Mouse (Mus musculus): ENCODE data around the gene Pdp2.

- TF ChIP-seq MYOG (IDR thresholded peaks at IDR 0.05; ENCODE audit: control insufficient read depth in 1 of 3, insufficient read depth in 1 of 3, insufficient read length in 2 of 3, low read depth in 2 of 3) (peak in 2 of 3 experiments; percentile 56 to 66), POLR2AphosphoS2 (IDR thresholded peaks at IDR 0.05; ENCODE audit: insufficient read length, low read depth) (no peak), TCF12 (IDR thresholded peaks at IDR 0.05; ENCODE audit: insufficient read depth, poor library complexity, severe bottlenecking) (no peak), POLR2A (IDR thresholded peaks at IDR 0.05; ENCODE audit: insufficient read length, low read depth) (no peak), USF1 (IDR thresholded peaks at IDR 0.05; ENCODE audit: low read depth) (no peak), E2F4 (IDR thresholded peaks at IDR 0.05; ENCODE audit: insufficient read depth) (no peak)
Measured at GRCm38 (mm10) chr8:104609222-104609621, 18.0 kb downstream of the Pdp2 start.
